Mouse (Mus musculus) heart, adult 11 months (tissue): ENCODE data around the gene Zfp819.
A peak's percentile ranks its signal among the peaks of the same experiment; 100 is the strongest.

Experiments
- DNase-seq: peaks from one replicate; pipeline ENCODE4 v3.0.0; 2022

Gene Zfp819

GRCm38 (mm10) chr7:43606896-43607742 lies at the start of gene Zfp819:
Gene Zfp819, plus strand, starts transcription at chr7:43607169.
- DNase-seq: peak; percentile 90

GRCm38 (mm10) chr7:43562006-43562633 lies 44.8 kb upstream of the Zfp819 start, which contains the start of gene Zfp658:
Gene Zfp658, plus strand, starts transcription at chr7:43562256.
- peak; percentile 99 for DNase-seq

GRCm38 (mm10) chr7:43562651-43563070 lies 44.3 kb upstream of the Zfp819 start:
- DNase-seq: peak; percentile 93

GRCm38 (mm10) chr7:43563300-43563699 lies 43.7 kb upstream of the Zfp819 start:
- DNase-seq: peak; percentile 91

- peak; percentile 5 for DNase-seq
Measured at GRCm38 (mm10) chr7:43571216-43571615, 35.8 kb upstream of the Zfp819 start.

- DNase-seq: peak; percentile 99
Measured at GRCm38 (mm10) chr7:43579440-43580171, 27.4 kb upstream of the Zfp819 start, which contains the start of gene Zfp719. Gene Zfp719, plus strand, starts transcription at chr7:43579610.

- DNase-seq: peak; percentile 77
Measured at GRCm38 (mm10) chr7:43580526-43580925, 26.4 kb upstream of the Zfp819 start.

- no peak for DNase-seq
Measured at GRCm38 (mm10) chr7:43584790-43585189, 22.2 kb upstream of the Zfp819 start.

GRCm38 (mm10) chr7:43601884-43602283 lies 5.1 kb upstream of the Zfp819 start:
- peak; percentile 16 for DNase-seq

GRCm38 (mm10) chr7:43607743-43608287 lies 846 bp downstream of the Zfp819 start:
- DNase-seq: peak; percentile 82

GRCm38 (mm10) chr7:43608316-43608824 lies 1.4 kb downstream of the Zfp819 start:
- DNase-seq: peak; percentile 57

- DNase-seq: peak; percentile 28
Measured at GRCm38 (mm10) chr7:43613816-43614551, 7.0 kb downstream of the Zfp819 start.

GRCm38 (mm10) chr7:43622927-43623326 lies 16.0 kb downstream of the Zfp819 start:
- peak; percentile 41 for DNase-seq

- peak; percentile 44 for DNase-seq
Measured at GRCm38 (mm10) chr7:43623819-43624218, 16.9 kb downstream of the Zfp819 start.

- DNase-seq: peak; percentile 51
Measured at GRCm38 (mm10) chr7:43625065-43625464, 18.1 kb downstream of the Zfp819 start.

- no peak for DNase-seq
Measured at GRCm38 (mm10) chr7:43625794-43626422, 18.9 kb downstream of the Zfp819 start.

- no peak for DNase-seq
Measured at GRCm38 (mm10) chr7:43633940-43634339, 27.0 kb downstream of the Zfp819 start.

- no peak for DNase-seq
Measured at GRCm38 (mm10) chr7:43634500-43634899, 27.5 kb downstream of the Zfp819 start, which contains the start of gene Ceacam18. Gene Ceacam18, plus strand, starts transcription at chr7:43634707.

- no peak for DNase-seq
Measured at GRCm38 (mm10) chr7:43636194-43636593, 29.2 kb downstream of the Zfp819 start.

GRCm38 (mm10) chr7:43637118-43637517 lies 30.1 kb downstream of the Zfp819 start:
- DNase-seq: no peak

GRCm38 (mm10) chr7:43642587-43642986 lies 35.6 kb downstream of the Zfp819 start:
- DNase-seq: no peak
